Comparison of ENCODE assay signal across 7 mouse cellular contexts in genomic region chr13:32179906-32180305, GRCm38 (mm10).
A peak's percentile ranks its signal among the peaks of the same experiment; 100 is the strongest.
DNase-seq lines count a peak whose midpoint lies in the region; ATAC-seq and TF ChIP-seq lines count a peak whose summit lies in the region.

No protein-coding gene starts in this region.

- H3K4me2 ChIP-seq in embryonic facial prominence, embryonic 14.5 days (ENCODE audit: low read depth, low read length): no peak overlapping the region

- ATAC-seq in embryonic facial prominence, embryonic 14.5 days (ENCODE audit: low read depth): peak; percentile 89

- H3K4me1 ChIP-seq in embryonic facial prominence, embryonic 14.5 days (ENCODE audit: control insufficient read depth, insufficient read depth, low read length): no peaks in the 10 kb centered on the region
- H3K4me1 ChIP-seq in thymus, adult 2 months (replicated peaks; ENCODE audit: control insufficient read depth, insufficient read depth, low read length): peaks cover 3% of the 10 kb centered on the region

- 24% methylated on average over 3 of the region's 3 CpGs for WGBS in embryonic facial prominence, embryonic 14.5 days
- WGBS in thymus, adult 2 months: 7% methylated on average over 3 of the region's 3 CpGs

- H3K9me3 ChIP-seq in embryonic facial prominence, embryonic 14.5 days (ENCODE audit: control insufficient read depth, low read length): no peaks in the 10 kb centered on the region

- DNase-seq in brain, adult 2 months (ENCODE audit: low read depth, low spot score): peak; percentile 11
- peak; percentile 81 for DNase-seq in embryonic facial prominence, embryonic 14.5 days (ENCODE audit: low spot score)
- peak; percentile 57 for DNase-seq in heart, postnatal 4 days
- peak; percentile 26 for DNase-seq in lung, postnatal 14 days
- DNase-seq in thymus, adult 2 months: peak; percentile 51
- DNase-seq in urinary bladder, postnatal 25 days (ENCODE audit: low spot score): no peak
- no peak for DNase-seq in layer of hippocampus, adult 11-12 months (ENCODE audit: low spot score)

- H3K27me3 ChIP-seq in embryonic facial prominence, embryonic 14.5 days (replicated peaks; ENCODE audit: control insufficient read depth, insufficient read depth, low read length): no peaks in the 10 kb centered on the region
- H3K27me3 ChIP-seq in thymus, adult 2 months (ENCODE audit: control insufficient read depth, insufficient read depth, low read length): no peaks in the 10 kb centered on the region

- H3K36me3 ChIP-seq in embryonic facial prominence, embryonic 14.5 days (ENCODE audit: control insufficient read depth, insufficient read depth, low read length): no peaks in the 10 kb centered on the region
- no peaks in the 10 kb centered on the region for H3K36me3 ChIP-seq in thymus, adult 2 months (ENCODE audit: control insufficient read depth, insufficient read depth, low read length)

- TF ChIP-seq POLR2A in thymus, adult 2 months (IDR thresholded peaks at IDR 0.05; ENCODE audit: control insufficient read depth, extremely low read depth, insufficient read depth, low read length, poor library complexity): no peak

- TF ChIP-seq CTCF in thymus, adult 2 months (IDR thresholded peaks at IDR 0.05; ENCODE audit: borderline replicate concordance, control insufficient read depth, extremely low read depth, insufficient read depth, low read length, poor library complexity): no peak

- 0 out of 2 replicates have a peak overlapping the region, but pooled peaks have one; percentile 24 for H3K27ac ChIP-seq in embryonic facial prominence, embryonic 14.5 days (replicated peaks; ENCODE audit: low read depth, low read length)
- H3K27ac ChIP-seq in thymus, adult 2 months (ENCODE audit: control insufficient read depth, insufficient read depth, low read length): no peak overlapping the region

- no peak overlapping the region for H3K9ac ChIP-seq in embryonic facial prominence, embryonic 14.5 days (ENCODE audit: low read depth, low read length)

- no peak overlapping the region for H3K4me3 ChIP-seq in embryonic facial prominence, embryonic 14.5 days (ENCODE audit: low read depth, low read length)
- no peak overlapping the region for H3K4me3 ChIP-seq in thymus, adult 2 months (ENCODE audit: control insufficient read depth, insufficient read depth, low read length)

Comparison
In these comparisons a context has a peak if more than half of its experiments do, and no peak if none do; other contexts are left out.
1. DNase-seq: peak in brain, adult 2 months (single experiment), embryonic facial prominence, embryonic 14.5 days (single experiment), heart, postnatal 4 days (single experiment), lung, postnatal 14 days (single experiment) and thymus, adult 2 months (single experiment); none in urinary bladder, postnatal 25 days (single experiment) and layer of hippocampus, adult 11-12 months (single experiment).